Mouse (Mus musculus) splenic B cell, adult 2 months (primary cell): ENCODE data around the gene Ppip5k1.

Experiments used
- DNase-seq: peaks from one replicate; pipeline ENCODE4 v3.0.0-alpha.2; 2011; ENCODE audit warnings: low read depth, low spot score
- H3K27me3 ChIP-seq: 2 replicates; pipeline ENCODE4 v1.6.1; 2012; ENCODE audit warnings: mild to moderate bottlenecking, low read length, moderate library complexity, mixed read lengths; ENCODE audit not compliant: control insufficient read depth, poor library complexity, insufficient read depth, severe bottlenecking
- H3K36me3 ChIP-seq: 2 replicates; pipeline ENCODE4 v1.6.1; 2012; ENCODE audit warnings: mild to moderate bottlenecking, low read length, moderate library complexity, mixed read lengths; ENCODE audit not compliant: control insufficient read depth, poor library complexity, insufficient read depth, severe bottlenecking

The Ppip5k1 gene

GRCm38 (mm10) chr2:121339057-121339456 is 16.1 kb downstream of the Ppip5k1 start:
- peaks cover 3% of the 10 kb centered on the region; the same call in 1 of the 2 replicates for H3K36me3 ChIP-seq
- peak; percentile 45 for DNase-seq
- H3K27me3 ChIP-seq: no peaks in the 10 kb centered on the region

- no peaks in the 10 kb centered on the region for H3K27me3 ChIP-seq
- no peak for DNase-seq
- peaks cover 4% of the 10 kb centered on the region for H3K36me3 ChIP-seq
These were observed 25.7 kb downstream of the Ppip5k1 start for GRCm38 (mm10) chr2:121329492-121329891.

DNA sequence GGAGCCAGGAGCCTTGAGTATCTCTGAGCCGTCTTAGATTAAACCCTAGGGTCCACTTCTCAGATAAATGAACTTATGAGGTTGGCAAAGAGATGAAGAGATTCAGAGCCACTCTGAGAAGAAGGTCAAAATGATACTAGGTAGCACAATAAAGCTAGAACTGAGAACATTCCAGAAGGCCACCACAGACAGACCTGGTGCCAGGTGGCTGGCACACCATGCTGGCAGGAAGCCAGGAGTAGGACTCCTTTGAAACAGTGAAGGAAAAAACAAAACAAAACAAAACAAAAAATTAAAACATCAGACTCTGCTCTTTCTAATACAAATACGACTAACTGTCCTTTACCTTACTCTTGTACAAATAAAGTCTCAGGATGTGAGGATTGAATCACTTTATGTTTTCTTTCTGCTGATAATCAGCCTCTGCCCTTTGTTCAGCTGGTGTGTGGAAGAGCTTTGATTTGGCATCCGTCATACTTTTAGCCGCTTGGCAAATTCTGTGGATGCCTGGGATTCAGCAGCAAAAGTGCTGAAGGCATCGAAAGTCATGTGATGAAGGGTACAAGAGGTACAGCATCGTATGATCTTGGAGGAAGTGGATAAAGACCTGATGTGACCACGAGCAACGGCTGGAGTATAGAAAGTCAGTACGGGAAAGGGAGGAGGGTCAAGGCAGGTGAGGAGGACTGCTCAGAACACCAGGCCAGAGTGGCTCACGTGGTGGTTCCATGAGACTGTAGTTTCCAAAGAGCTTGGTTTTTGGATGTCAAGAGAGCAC is 31.3 kb downstream of the Ppip5k1 start:
- no peak for DNase-seq
- Histone ChIP-seq H3K27me3 (no peaks in the 10 kb centered on the region), H3K36me3 (peaks cover 4% of the 10 kb centered on the region; the same call in 1 of the 2 replicates)

- no peak for DNase-seq
- Histone ChIP-seq H3K27me3 (no peaks in the 10 kb centered on the region), H3K36me3 (peaks cover 2% of the 10 kb centered on the region; the same call in 1 of the 2 replicates)
These were observed 32.2 kb downstream of the Ppip5k1 start for GRCm38 (mm10) chr2:121323041-121323440.

DNA sequence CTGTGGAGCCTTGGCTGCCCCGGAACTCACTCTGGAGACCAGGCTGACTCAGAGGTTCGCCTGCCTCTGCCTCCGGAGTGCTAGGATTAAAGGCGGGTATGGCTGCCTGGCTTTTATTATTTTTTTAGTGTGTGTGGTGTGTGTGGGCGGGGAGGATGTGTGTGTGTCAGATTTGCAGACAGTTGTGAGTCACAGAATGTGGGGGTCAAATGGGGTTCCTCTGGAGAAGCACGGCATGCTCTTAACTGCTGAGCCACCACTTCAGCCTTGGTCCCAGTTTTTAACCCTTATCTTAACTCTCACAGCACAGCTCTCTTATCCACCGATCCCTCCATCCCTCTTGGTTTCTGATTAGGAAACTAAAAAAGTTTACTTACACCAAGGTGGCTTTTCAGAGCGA is 38.9 kb downstream of the Ppip5k1 start:
- Histone ChIP-seq H3K27me3 (no peaks in the 10 kb centered on the region), H3K36me3 (peaks cover 2% of the 10 kb centered on the region; the same call in 1 of the 2 replicates)
- DNase-seq: no peak

GRCm38 (mm10) chr2:121308997-121309416 is 46.2 kb downstream of the Ppip5k1 start:
- DNase-seq: no peak
- no peaks in the 10 kb centered on the region for H3K27me3 ChIP-seq
- no peaks in the 10 kb centered on the region for H3K36me3 ChIP-seq

DNA sequence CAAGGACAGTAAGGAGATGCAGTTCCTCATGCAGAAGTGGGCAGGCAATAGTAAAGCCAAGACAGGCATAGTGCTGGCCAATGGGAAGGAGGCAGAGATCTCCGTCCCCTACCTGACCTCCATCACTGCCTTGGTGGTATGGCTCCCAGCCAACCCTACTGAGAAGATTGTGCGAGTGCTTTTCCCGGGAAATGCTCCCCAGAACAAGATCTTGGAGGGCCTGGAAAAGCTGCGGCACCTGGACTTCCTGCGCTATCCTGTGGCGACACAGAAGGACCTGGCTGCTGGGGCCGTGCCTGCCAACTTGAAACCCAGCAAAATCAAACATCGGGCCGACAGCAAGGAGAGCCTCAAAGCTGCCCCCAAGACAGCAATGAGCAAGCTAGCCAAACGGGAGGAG is 55.2 kb downstream of the Ppip5k1 start:
- no peaks in the 10 kb centered on the region for H3K27me3 ChIP-seq
- no peaks in the 10 kb centered on the region for H3K36me3 ChIP-seq
- no peak for DNase-seq

DNA sequence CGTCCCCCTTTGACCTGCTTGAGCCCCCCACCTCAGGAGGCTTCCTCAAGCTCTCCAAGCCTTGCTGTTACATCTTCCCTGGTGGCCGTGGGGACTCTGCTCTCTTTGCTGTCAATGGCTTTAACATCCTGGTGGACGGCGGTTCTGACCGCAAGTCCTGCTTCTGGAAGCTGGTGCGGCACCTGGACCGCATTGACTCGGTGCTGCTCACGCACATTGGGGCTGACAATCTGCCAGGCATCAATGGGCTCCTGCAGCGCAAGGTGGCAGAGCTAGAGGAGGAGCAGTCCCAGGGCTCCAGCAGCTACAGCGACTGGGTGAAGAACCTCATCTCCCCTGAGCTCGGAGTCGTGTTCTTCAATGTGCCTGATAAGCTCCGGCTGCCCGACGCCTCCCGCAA is 55.7 kb downstream of the Ppip5k1 start:
- DNase-seq: no peak
- no peaks in the 10 kb centered on the region for H3K27me3 ChIP-seq
- H3K36me3 ChIP-seq: no peaks in the 10 kb centered on the region

DNA sequence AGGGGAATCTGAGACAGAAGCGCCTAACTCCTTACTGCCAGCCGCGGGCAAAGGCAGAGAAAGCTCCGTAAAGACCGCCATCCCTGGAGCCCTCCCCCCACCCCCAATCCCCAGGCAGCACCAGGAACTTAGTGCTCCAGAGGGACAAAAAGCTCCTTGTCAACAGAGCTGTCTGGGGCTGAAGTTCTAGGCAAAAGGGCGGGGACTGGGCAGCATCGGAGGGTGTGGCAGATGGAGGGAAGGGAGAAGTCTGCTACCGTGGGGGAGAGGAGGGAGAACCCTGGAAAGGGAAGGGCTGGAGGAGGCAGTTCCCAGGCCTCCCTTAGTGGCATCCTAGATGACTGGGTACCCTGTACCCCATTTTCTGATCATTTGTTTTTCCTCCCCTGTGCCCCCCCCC is 57.1 kb downstream of the Ppip5k1 start:
- Histone ChIP-seq H3K27me3 (no peaks in the 10 kb centered on the region), H3K36me3 (no peaks in the 10 kb centered on the region)
- DNase-seq: no peak

GRCm38 (mm10) chr2:121297701-121298100 is 57.5 kb downstream of the Ppip5k1 start:
- DNase-seq: no peak
- Histone ChIP-seq H3K36me3 (no peaks in the 10 kb centered on the region), H3K27me3 (no peaks in the 10 kb centered on the region)

DNA sequence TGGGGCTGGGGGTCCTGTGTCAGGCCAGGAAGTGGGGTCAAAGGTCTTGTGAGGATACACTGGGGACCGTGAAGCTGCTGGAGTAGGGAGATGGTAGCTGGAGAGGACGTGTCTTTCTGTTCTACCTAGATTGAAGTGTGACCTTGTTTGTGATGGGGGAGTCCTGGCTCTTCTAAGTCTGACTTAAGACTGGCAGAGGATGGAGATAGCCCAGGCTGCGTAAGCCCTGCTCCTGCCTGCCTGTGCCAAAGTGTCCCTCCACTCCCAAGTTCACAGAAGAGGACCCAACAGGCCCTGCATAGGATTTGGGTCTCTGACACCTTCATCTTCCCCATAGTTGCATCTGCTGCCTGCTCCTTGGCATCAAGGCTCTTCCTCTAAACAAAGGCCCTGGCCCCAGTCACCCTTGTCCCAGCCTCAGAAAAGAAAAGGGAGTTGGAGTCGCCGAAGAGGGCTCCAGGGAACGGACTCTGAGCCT is 58.4 kb downstream of the Ppip5k1 start:
- Histone ChIP-seq H3K36me3 (no peaks in the 10 kb centered on the region), H3K27me3 (no peaks in the 10 kb centered on the region)
- DNase-seq: no peak

DNA sequence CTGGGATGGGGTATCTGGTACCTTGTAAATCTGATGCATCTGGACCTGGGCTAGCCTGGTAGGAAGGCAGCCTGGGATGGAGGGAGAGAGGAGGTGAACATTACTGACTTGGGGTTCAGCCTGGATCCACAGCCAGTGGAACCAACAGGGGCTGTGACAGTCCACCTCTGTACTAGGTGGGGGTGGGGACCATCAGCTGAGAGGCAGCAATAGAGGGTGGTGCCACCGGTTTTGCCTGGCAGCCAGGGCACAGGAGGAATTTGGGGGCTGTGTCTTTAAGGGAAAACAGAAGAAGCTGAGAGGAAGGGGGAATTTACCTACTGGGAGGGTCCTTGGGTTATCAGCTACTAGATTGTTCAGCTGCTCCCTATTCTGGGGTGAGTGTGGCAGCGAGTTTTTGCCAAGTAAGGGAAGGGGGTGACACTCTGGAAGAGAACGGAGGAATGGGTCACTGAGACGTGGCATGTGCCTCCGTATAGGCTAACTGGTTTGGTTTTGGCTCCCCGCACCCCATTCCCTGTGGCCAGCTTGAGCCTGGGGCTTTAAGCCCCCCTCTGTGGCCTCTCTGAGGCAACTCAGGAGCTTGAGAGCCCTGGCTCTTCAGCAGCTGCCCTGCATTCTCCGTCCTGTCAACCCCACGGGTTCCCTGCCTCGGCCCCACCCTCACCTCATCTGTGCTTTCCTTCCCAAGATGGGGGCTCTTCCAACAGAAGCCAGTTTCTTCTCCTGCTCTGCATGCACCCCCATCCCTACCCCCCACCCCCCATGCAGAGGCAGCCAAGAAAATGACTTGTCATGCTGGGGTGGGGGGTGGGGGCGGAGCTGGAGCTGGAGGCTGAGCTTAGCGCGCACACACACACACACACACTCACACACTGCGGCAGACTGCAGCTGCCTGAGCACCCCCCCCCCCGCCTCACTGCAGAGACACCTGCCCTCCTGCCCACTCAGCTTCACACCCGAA is 59.3 kb downstream of the Ppip5k1 start:
- no peak for DNase-seq
- H3K36me3 ChIP-seq: no peaks in the 10 kb centered on the region
- H3K27me3 ChIP-seq: no peaks in the 10 kb centered on the region

- no peak for DNase-seq
- H3K27me3 ChIP-seq: no peaks in the 10 kb centered on the region
- no peaks in the 10 kb centered on the region for H3K36me3 ChIP-seq
These were observed 60.2 kb downstream of the Ppip5k1 start for GRCm38 (mm10) chr2:121294753-121295607.

DNA sequence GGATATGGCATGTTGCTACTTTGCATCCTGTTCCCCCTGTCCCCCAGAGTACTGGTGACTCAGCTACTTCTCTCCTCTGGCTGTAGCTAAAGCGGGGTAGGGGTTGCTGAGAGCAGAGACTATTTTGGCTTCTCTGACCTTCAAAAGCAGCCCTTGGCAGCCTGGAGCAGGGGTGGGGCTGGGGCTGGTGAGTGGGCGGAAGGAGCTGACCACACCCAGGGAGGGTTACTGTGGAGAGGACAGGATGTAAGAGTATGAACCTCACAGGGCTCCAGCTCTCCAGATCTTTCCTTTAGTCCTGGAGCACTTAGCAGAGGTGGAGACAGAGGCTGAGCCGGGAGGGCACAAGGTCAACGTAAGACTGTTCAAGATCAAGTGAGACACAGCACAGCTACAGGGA is 61.0 kb downstream of the Ppip5k1 start:
- no peaks in the 10 kb centered on the region for H3K27me3 ChIP-seq
- DNase-seq: no peak
- H3K36me3 ChIP-seq: no peaks in the 10 kb centered on the region
